ENCODE assay signal across 8 mouse cellular contexts in the genomic region with DNA sequence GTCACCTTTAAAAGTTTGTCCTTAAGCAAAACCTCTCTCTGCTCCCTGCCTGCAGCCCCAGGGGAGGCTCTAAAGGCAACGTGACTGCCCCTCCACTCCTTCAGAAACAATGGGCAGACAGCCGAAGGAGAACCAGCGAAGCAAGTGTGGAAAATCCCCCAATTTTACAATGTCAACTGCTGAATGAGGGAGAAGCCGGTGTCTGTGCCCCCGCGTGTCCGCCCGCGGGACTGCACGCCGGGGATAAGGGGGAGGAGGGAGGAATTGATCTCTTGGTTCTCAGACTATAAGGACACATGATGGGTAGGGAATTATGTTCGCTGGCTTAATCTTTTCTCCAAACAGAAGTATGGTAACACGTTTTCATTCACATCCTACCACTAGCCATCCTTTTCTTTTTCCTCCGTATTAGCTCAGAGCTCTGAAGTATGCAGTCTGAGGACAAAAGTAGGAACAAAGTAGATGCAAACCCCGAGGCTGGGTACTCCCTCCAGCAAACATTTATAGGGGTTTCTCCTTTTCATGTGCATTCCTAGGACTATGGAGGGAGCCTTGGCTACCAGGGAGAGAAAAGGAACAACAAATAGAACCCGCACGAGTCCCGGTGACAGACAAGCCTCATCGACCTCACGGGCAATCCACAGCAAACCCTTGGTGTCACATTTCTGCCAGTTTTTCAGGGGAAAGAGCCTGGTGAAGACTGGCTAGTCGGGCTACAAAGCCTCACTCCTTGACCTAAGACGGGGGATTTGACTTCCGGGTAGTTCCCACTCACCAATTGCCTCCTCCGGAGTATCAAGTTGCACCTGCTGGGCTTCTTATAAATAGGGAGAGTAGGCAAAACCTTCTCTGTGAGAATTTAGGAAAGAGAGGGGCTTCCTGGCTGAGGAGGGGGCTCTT. TPM values are rescaled to one million over a fixed set of nuclear protein-coding genes. Genes with fewer than 3 reads are reported as not detected.
DNase-seq lines count a peak whose midpoint lies in the region; ATAC-seq and TF ChIP-seq lines count a peak whose summit lies in the region.

No protein-coding gene starts in this region.

- H3K9ac ChIP-seq in forebrain, embryonic 15.5 days (replicated peaks), result peak overlapping the region; percentile 34
- H3K9ac ChIP-seq in neural tube, embryonic 14.5 days (replicated peaks; ENCODE audit: low read depth, low read length), result no peak overlapping the region

- H3K27me3 ChIP-seq in G1E (ENCODE audit: insufficient read depth, low read length), result peaks cover 32% of the 10 kb centered on the region
- no peaks in the 10 kb centered on the region for H3K27me3 ChIP-seq in forebrain, embryonic 15.5 days
- H3K27me3 ChIP-seq in neural tube, embryonic 14.5 days (ENCODE audit: control insufficient read depth, insufficient read depth, low read length), result no peaks in the 10 kb centered on the region
- no peaks in the 10 kb centered on the region for H3K27me3 ChIP-seq in testis, adult 2 months (ENCODE audit: control insufficient read depth, insufficient read depth, low read length)

- peaks cover 75% of the 10 kb centered on the region for H3K4me1 ChIP-seq in G1E (ENCODE audit: insufficient read depth, low read depth, low read length)
- H3K4me1 ChIP-seq in forebrain, embryonic 15.5 days, result peaks cover 35% of the 10 kb centered on the region
- H3K4me1 ChIP-seq in neural tube, embryonic 14.5 days (ENCODE audit: control insufficient read depth, insufficient read depth, low read length), result peaks cover 14% of the 10 kb centered on the region; the same call in 1 of the 2 replicates
- peaks cover 28% of the 10 kb centered on the region for H3K4me1 ChIP-seq in testis, adult 2 months (ENCODE audit: control insufficient read depth, insufficient read depth, low read length)

- peak; percentile 83 for TF ChIP-seq CTCF in G1E (IDR thresholded peaks at IDR 0.05; ENCODE audit: low read depth, low read length)
- peak; percentile 71 for TF ChIP-seq CTCF in testis, adult 2 months (IDR thresholded peaks at IDR 0.05; ENCODE audit: control insufficient read depth, insufficient read depth, insufficient replicate concordance, low read depth, low read length)

- ATAC-seq in G1E (ENCODE audit: extremely low read depth, insufficient number of reproducible peaks, low FRiP score, poor library complexity, severe bottlenecking), result peak; percentile 73
- ATAC-seq in forebrain, embryonic 15.5 days (replicated peaks), result peak; percentile 68
- peak; percentile 67 for ATAC-seq in neural tube, embryonic 14.5 days (ENCODE audit: low read depth)

- peaks cover 9% of the 10 kb centered on the region for H3K36me3 ChIP-seq in G1E (replicated peaks)
- H3K36me3 ChIP-seq in forebrain, embryonic 15.5 days, result no peaks in the 10 kb centered on the region
- no peaks in the 10 kb centered on the region for H3K36me3 ChIP-seq in neural tube, embryonic 14.5 days (ENCODE audit: control insufficient read depth, insufficient read depth, low read length)
- no peaks in the 10 kb centered on the region for H3K36me3 ChIP-seq in testis, adult 2 months (ENCODE audit: control insufficient read depth, insufficient read depth, low read length)

- WGBS in forebrain, embryonic 15.5 days, result 1% methylated on average over 24 of the region's 24 CpGs
- under 1% methylated on average over 24 of the region's 24 CpGs for WGBS in neural tube, embryonic 14.5 days

- TF ChIP-seq POLR2A in testis, adult 2 months (IDR thresholded peaks at IDR 0.05; ENCODE audit: control insufficient read depth, low read depth, low read length), result no peak

- intact Hi-C loops in heart, postnatal 25 days (cut with DNase I), result loop anchor here (1.0 to 10.0 kb wide), 3 partner anchors 187 to 340 kb away; no protein-coding TSS in a partner anchor

- peak overlapping the region; percentile 53 for H3K4me2 ChIP-seq in forebrain, embryonic 15.5 days (replicated peaks)
- peak overlapping the region; percentile 38 for H3K4me2 ChIP-seq in neural tube, embryonic 14.5 days (ENCODE audit: low read depth, low read length)

- no peaks in the 10 kb centered on the region for H3K9me3 ChIP-seq in G1E (replicated peaks)
- no peaks in the 10 kb centered on the region for H3K9me3 ChIP-seq in forebrain, embryonic 15.5 days
- H3K9me3 ChIP-seq in neural tube, embryonic 14.5 days (ENCODE audit: control insufficient read depth, low read length), result no peaks in the 10 kb centered on the region

- H3K27ac ChIP-seq in forebrain, embryonic 15.5 days (replicated peaks), result peak overlapping the region; percentile 57; the same call in 1 of the 2 replicates
- H3K27ac ChIP-seq in neural tube, embryonic 14.5 days (ENCODE audit: low read depth, low read length), result no peak overlapping the region
- no peak overlapping the region for H3K27ac ChIP-seq in testis, adult 2 months (ENCODE audit: control insufficient read depth, insufficient read depth, low read depth, low read length)

- H3K4me3 ChIP-seq in G1E (ENCODE audit: low read depth, low read length), result peak overlapping the region; percentile 47; the same call in 1 of the 2 replicates
- H3K4me3 ChIP-seq in forebrain, embryonic 15.5 days, result peak overlapping the region; percentile 25
- H3K4me3 ChIP-seq in neural tube, embryonic 14.5 days (ENCODE audit: low read depth, low read length), result no peak overlapping the region
- H3K4me3 ChIP-seq in testis, adult 2 months (ENCODE audit: control insufficient read depth, low read depth, low read length), result peak overlapping the region; percentile 32

- DNase-seq in G1E (ENCODE audit: low spot score), result peak; percentile 88
- peak; percentile 91 for DNase-seq in cerebellum, adult 11-12 months
- peak; percentile 84 for DNase-seq in heart, postnatal 25 days (ENCODE audit: low spot score)
- peak; percentile 89 to 95 for DNase-seq in layer of hippocampus, adult 18-20 months (ENCODE audit: low spot score in 2 of 2)
- DNase-seq in lung, adult 18-20 months, result peak; percentile 92 to 94

RNA-seq across cellular contexts. Expression of a gene that starts 3.1 kb away (rescaled TPM):
- 62.9 and 66.0 TPM in 2 replicates for total RNA-seq in G1E (2014; fragmentation: Nextera tagmentation)
- total RNA-seq in G1E (2017), result 29.3 and 32.2 TPM in 2 replicates
- polyA plus RNA-seq in G1E (2012), result 49.9 and 54.9 TPM in 2 replicates
- polyA plus RNA-seq in forebrain, embryonic 15.5 days (2015; fragmentation: Nextera tagmentation; extraction: Ambion mirVana), result 9.7 and 16.5 TPM in 2 replicates
- total RNA-seq in heart, postnatal 25 days (2021), result 10 to 100 TPM; 23.0 to 23.1 TPM
- 10 to 100 TPM; 38.6 to 39.5 TPM for total RNA-seq in layer of hippocampus, adult 18-20 months (2021)
- polyA plus RNA-seq in neural tube, embryonic 14.5 days (2014; fragmentation: Nextera tagmentation; extraction: Ambion mirVana), result 17.7 and 18.1 TPM in 2 replicates
- polyA plus RNA-seq in testis, adult 2 months (2012; rRNA removed), result 4.9 and 5.0 TPM in 2 replicates
